Comparison of ENCODE assay signal across 11 mouse cellular contexts in genomic region chr17:70363561-70363960, GRCm38 (mm10).
DNase-seq lines count a peak whose midpoint lies in the region; ATAC-seq and TF ChIP-seq lines count a peak whose summit lies in the region.
"Had no signal": no experiment of that assay in that cellular context is flagged by ENCODE, and none has a peak within 500 bp of the region (broad histone marks: within the 10 kb centered on the region; RNA-seq: fewer than 3 reads in every experiment).

No protein-coding gene starts in this region.

- intact Hi-C loops in left cerebral cortex, postnatal 4 days (cut with DNase I), result no loop called here
- intact Hi-C loops in heart, adult 2 months (cut with DNase I), result no loop called here

- no peaks in the 10 kb centered on the region for H3K79me2 ChIP-seq in heart, adult 2 months (replicated peaks; ENCODE audit: control insufficient read depth, insufficient read depth, low read length)

- no peak for TF ChIP-seq EP300 in heart, adult 2 months (IDR thresholded peaks at IDR 0.05; ENCODE audit: insufficient read depth, low read depth, low read length)

- H3K4me3 ChIP-seq in hindbrain, embryonic 13.5 days, result no peak overlapping the region
- no peak overlapping the region for H3K4me3 ChIP-seq in hindbrain, embryonic 12.5 days
- no peak overlapping the region for H3K4me3 ChIP-seq in heart, adult 2 months
- H3K4me3 ChIP-seq: gastrocnemius, adult 2 months had no signal

- 74% methylated on average over 3 of the region's 3 CpGs for WGBS in hindbrain, embryonic 13.5 days
- WGBS in hindbrain, embryonic 12.5 days, result 75% methylated on average over 3 of the region's 3 CpGs
- 56% methylated on average over 3 of the region's 3 CpGs for WGBS in heart, adult 2 months

- H3K9ac ChIP-seq in hindbrain, embryonic 13.5 days, result no peak overlapping the region
- no peak overlapping the region for H3K9ac ChIP-seq in hindbrain, embryonic 12.5 days
- no peak overlapping the region for H3K9ac ChIP-seq in heart, adult 2 months (ENCODE audit: low read depth, low read length)

- ATAC-seq in hindbrain, embryonic 13.5 days (ENCODE audit: low FRiP score), result 0 out of 2 replicates have a peak, but pooled peaks have one; percentile 39
- no peak for ATAC-seq in hindbrain, embryonic 12.5 days (ENCODE audit: low FRiP score)

- no peaks in the 10 kb centered on the region for H3K9me3 ChIP-seq in hindbrain, embryonic 13.5 days
- H3K9me3 ChIP-seq in hindbrain, embryonic 12.5 days (replicated peaks), result no peaks in the 10 kb centered on the region

- H3K4me2 ChIP-seq in hindbrain, embryonic 13.5 days, result no peak overlapping the region
- H3K4me2 ChIP-seq in hindbrain, embryonic 12.5 days (replicated peaks), result no peak overlapping the region

- H3K27ac ChIP-seq in hindbrain, embryonic 13.5 days, result no peak overlapping the region
- no peak overlapping the region for H3K27ac ChIP-seq in hindbrain, embryonic 12.5 days
- H3K27ac ChIP-seq in heart, adult 2 months, result no peak overlapping the region
- H3K27ac ChIP-seq: gastrocnemius, adult 2 months; macrophage had no signal

- no peak for TF ChIP-seq POLR2A in heart, adult 2 months (IDR thresholded peaks at IDR 0.05; ENCODE audit: insufficient read depth, low read depth, low read length)

- peak; percentile 72 for DNase-seq in cerebellum, adult 11 months
- DNase-seq in frontal cortex, postnatal 25 days (ENCODE audit: low spot score in 2 of 2), result peak; percentile 11 to 29
- peak; percentile 82 for DNase-seq in left cerebral cortex, postnatal 4 days
- no peak for DNase-seq in thymus, postnatal 36 days
- DNase-seq in heart, adult 2 months, result no peak
- no peak for DNase-seq in B cell, adult 2 months
- DNase-seq: gastrocnemius, adult 2 months; thymus, adult 2 months had no signal

- no peak for TF ChIP-seq CTCF in heart, adult 2 months (IDR thresholded peaks at IDR 0.05)

- no peaks in the 10 kb centered on the region for H3K36me3 ChIP-seq in hindbrain, embryonic 13.5 days
- no peaks in the 10 kb centered on the region for H3K36me3 ChIP-seq in hindbrain, embryonic 12.5 days
- no peaks in the 10 kb centered on the region for H3K36me3 ChIP-seq in heart, adult 2 months (ENCODE audit: control insufficient read depth, insufficient read depth, low read length)

- H3K27me3 ChIP-seq in hindbrain, embryonic 13.5 days, result no peaks in the 10 kb centered on the region
- no peaks in the 10 kb centered on the region for H3K27me3 ChIP-seq in hindbrain, embryonic 12.5 days
- H3K27me3 ChIP-seq in heart, adult 2 months (ENCODE audit: control insufficient read depth, insufficient read depth, low read length), result no peaks in the 10 kb centered on the region

- H3K4me1 ChIP-seq in hindbrain, embryonic 13.5 days (replicated peaks), result no peaks in the 10 kb centered on the region
- H3K4me1 ChIP-seq in hindbrain, embryonic 12.5 days, result no peaks in the 10 kb centered on the region
- H3K4me1 ChIP-seq in heart, adult 2 months (ENCODE audit: control insufficient read depth, insufficient read depth, low read length), result no peaks in the 10 kb centered on the region

Comparison
In these comparisons a context has a peak if more than half of its experiments do, and no peak if none do; other contexts are left out.
1. DNase-seq: peak in cerebellum, adult 11 months (single experiment), frontal cortex, postnatal 25 days (2 of 2) and left cerebral cortex, postnatal 4 days (single experiment); none in thymus, postnatal 36 days (0 of 2), heart, adult 2 months (0 of 2) and B cell, adult 2 months (0 of 2).